Mouse (Mus musculus) stomach, postnatal 0 days (tissue): ENCODE data around the gene Plekha6. TPM values are rescaled to one million over a fixed set of nuclear protein-coding genes. Genes with fewer than 3 reads are reported as not detected.

Experiments
- ATAC-seq: fragments of 200-750 bp; cut with Nextera tagmentation; 2 replicates; pipeline ENCODE4 v1.8.0; 2017; ENCODE audit not compliant: low FRiP score, low TSS enrichment
- DNase-seq: peaks from one replicate; pipeline ENCODE4 v3.0.0-alpha.2; 2016; ENCODE audit warnings: low spot score
- H3K27ac ChIP-seq: fragments of 300-500 bp; sonication (generic); replicated peaks from 2 replicates; pipeline ENCODE4 v1.5.1; 2014; ENCODE audit warnings: mild to moderate bottlenecking, control low read depth
- H3K27me3 ChIP-seq: fragments of 300-500 bp; sonication (generic); 2 replicates; pipeline ENCODE4 v1.6.1; 2014; ENCODE audit warnings: low read length; ENCODE audit not compliant: control insufficient read depth, insufficient read depth
- H3K36me3 ChIP-seq: fragments of 300-500 bp; sonication (generic); 2 replicates; pipeline ENCODE4 v1.6.1; 2014; ENCODE audit warnings: low read length, mixed read lengths; ENCODE audit not compliant: control insufficient read depth, insufficient read depth
- H3K4me1 ChIP-seq: fragments of 300-500 bp; sonication (generic); replicated peaks from 2 replicates; pipeline ENCODE4 v1.6.1; 2014; ENCODE audit warnings: antibody characterized with exemption; ENCODE audit not compliant: control insufficient read depth, insufficient read depth
- H3K4me2 ChIP-seq: fragments of 300-500 bp; sonication (generic); replicated peaks from 2 replicates; pipeline ENCODE4 v1.6.1; 2014; ENCODE audit warnings: low read depth, mild to moderate bottlenecking, control low read depth, moderate library complexity
- H3K4me3 ChIP-seq: fragments of 300-500 bp; sonication (generic); 2 replicates; pipeline ENCODE4 v1.5.1; 2014; ENCODE audit warnings: low read depth, low read length, control low read depth
- H3K9ac ChIP-seq: fragments of 300-500 bp; sonication (generic); 2 replicates; pipeline ENCODE4 v1.6.1; 2014; ENCODE audit warnings: mild to moderate bottlenecking, low read length, control low read depth, mixed read lengths
- H3K9me3 ChIP-seq: fragments of 300-500 bp; sonication (generic); 2 replicates; pipeline ENCODE4 v1.6.1; 2016; ENCODE audit warnings: low read length; ENCODE audit not compliant: control insufficient read depth
- CTCF ChIP-seq: IDR thresholded peaks from 2 replicates; pipeline ENCODE4 v1.5.1; 2016; ENCODE audit warnings: antibody characterized with exemption, low read depth, mild to moderate bottlenecking, moderate library complexity
- EP300 ChIP-seq: optimal IDR thresholded peaks from 2 replicates; pipeline ENCODE3; 2016; ENCODE audit warnings: antibody characterized with exemption
- WGBS: fragments of 180-500 bp; shearing (Covaris S2); extraction: QIAGEN DNeasy Blood & Tissue Kit; methylation state at CpG from one replicate; pipeline ENCODE4 v1.1.7; 2014; 5-methylcytosine and 5-hydroxymethylcytosine counted together
- polyA plus RNA-seq: library from polyadenylated mRNA; unstranded; fragments of >200 nt; fragmentation: Nextera tagmentation; extraction: Ambion mirVana; gene quantifications from 2 replicates; pipeline ENCODE4 v1.2.1, GENCODE M21; 2015

The Plekha6 gene
- polyA plus RNA-seq, 1 experiment from 2014 or later = 11.1 TPM

- H3K9me3 ChIP-seq = no peaks in the 10 kb centered on the region
- WGBS = 84% methylated on average over 9 of the region's 9 CpGs
- H3K4me2 ChIP-seq = no peak overlapping the region
- TF ChIP-seq CTCF (no peak), EP300 (no peak)
- no peaks in the 10 kb centered on the region for H3K27me3 ChIP-seq
- H3K4me3 ChIP-seq = no peak overlapping the region
- ATAC-seq (no peak), DNase-seq (no peak)
- H3K27ac ChIP-seq = no peak overlapping the region
- H3K36me3 ChIP-seq = no peaks in the 10 kb centered on the region
- no peaks in the 10 kb centered on the region for H3K4me1 ChIP-seq
- H3K9ac ChIP-seq = no peak overlapping the region
These were observed 7.3 kb downstream of the Plekha6 start for GRCm38 (mm10) chr1:133171357-133171756.

- H3K36me3 ChIP-seq = no peaks in the 10 kb centered on the region
- no peaks in the 10 kb centered on the region for H3K27me3 ChIP-seq
- H3K4me1 ChIP-seq = peaks cover 8% of the 10 kb centered on the region; the same call in 1 of the 2 replicates
- ATAC-seq (no peak), DNase-seq (no peak)
- H3K27ac ChIP-seq = no peak overlapping the region
- WGBS = 21% methylated on average over 6 of the region's 6 CpGs
- no peak overlapping the region for H3K4me3 ChIP-seq
- no peaks in the 10 kb centered on the region for H3K9me3 ChIP-seq
- no peak for TF ChIP-seq EP300
- H3K4me2 ChIP-seq = no peak overlapping the region
- H3K9ac ChIP-seq = no peak overlapping the region
These were observed 11.1 kb downstream of the Plekha6 start for GRCm38 (mm10) chr1:133175150-133175549.

- peak; percentile 71 for ATAC-seq
These were observed 13.6 kb downstream of the Plekha6 start for GRCm38 (mm10) chr1:133177480-133178172.

GRCm38 (mm10) chr1:133178732-133179440, 14.9 kb downstream of the Plekha6 start:
- 48% methylated on average over 11 of the region's 11 CpGs for WGBS
- Histone ChIP-seq H3K4me2 (no peak overlapping the region), H3K4me3 (no peak overlapping the region), H3K9ac (0 out of 2 replicates have a peak overlapping the region, but pooled peaks have one; percentile 1), H3K27me3 (no peaks in the 10 kb centered on the region), H3K36me3 (no peaks in the 10 kb centered on the region), H3K9me3 (no peaks in the 10 kb centered on the region), H3K27ac (peak overlapping the region; percentile 83), H3K4me1 (peaks cover 8% of the 10 kb centered on the region)
- ATAC-seq (no peak), DNase-seq (peak; percentile 48)
- TF ChIP-seq CTCF = no peak
- TF ChIP-seq EP300 = no peak

More at GRCm38 (mm10) chr1:133177480-133178172, 13.6 kb downstream of the Plekha6 start:
- TF ChIP-seq CTCF (peak; percentile 96), EP300 (no peak)
- Histone ChIP-seq H3K9me3 (no peaks in the 10 kb centered on the region), H3K27ac (peak overlapping the region; percentile 83), H3K36me3 (no peaks in the 10 kb centered on the region), H3K4me2 (no peak overlapping the region), H3K27me3 (no peaks in the 10 kb centered on the region), H3K4me3 (no peak overlapping the region), H3K4me1 (peaks cover 8% of the 10 kb centered on the region), H3K9ac (no peak overlapping the region)
- 35% methylated on average over 8 of the region's 8 CpGs for WGBS
- peak; percentile 72 for DNase-seq

- Histone ChIP-seq H3K4me3 (peak overlapping the region; percentile 42), H3K9ac (peak overlapping the region; percentile 59), H3K27me3 (no peaks in the 10 kb centered on the region), H3K27ac (0 out of 2 replicates have a peak overlapping the region, but pooled peaks have one; percentile 30), H3K9me3 (no peaks in the 10 kb centered on the region), H3K4me2 (peak overlapping the region; percentile 66), H3K36me3 (no peaks in the 10 kb centered on the region), H3K4me1 (peaks cover 8% of the 10 kb centered on the region)
- ATAC-seq = peak; percentile 55
- DNase-seq = peak; percentile 78
- WGBS = 3% methylated on average over 31 of the region's 31 CpGs
- no peak for TF ChIP-seq EP300
- TF ChIP-seq CTCF = peak; percentile 94
These were observed 17.3 kb downstream of the Plekha6 start for GRCm38 (mm10) chr1:133181072-133182015.
